Mouse (Mus musculus) thymus, adult 2 months (tissue): ENCODE data around the gene Dennd5a.

Experiments used
- CTCF ChIP-seq: fragments of 200-500 bp; IDR thresholded peaks from 2 replicates; pipeline ENCODE4 v1.5.1; 2012; ENCODE audit warnings: mild to moderate bottlenecking, control low read depth, low read length, moderate library complexity, borderline replicate concordance; ENCODE audit not compliant: control insufficient read depth, poor library complexity, insufficient read depth; ENCODE audit errors: extremely low read depth
- POLR2A ChIP-seq: fragments of 200-500 bp; IDR thresholded peaks from 2 replicates; pipeline ENCODE4 v1.6.1; 2012; ENCODE audit warnings: mild to moderate bottlenecking, low read length, control low read depth, moderate library complexity; ENCODE audit not compliant: control insufficient read depth, poor library complexity, insufficient read depth; ENCODE audit errors: extremely low read depth

DNA sequence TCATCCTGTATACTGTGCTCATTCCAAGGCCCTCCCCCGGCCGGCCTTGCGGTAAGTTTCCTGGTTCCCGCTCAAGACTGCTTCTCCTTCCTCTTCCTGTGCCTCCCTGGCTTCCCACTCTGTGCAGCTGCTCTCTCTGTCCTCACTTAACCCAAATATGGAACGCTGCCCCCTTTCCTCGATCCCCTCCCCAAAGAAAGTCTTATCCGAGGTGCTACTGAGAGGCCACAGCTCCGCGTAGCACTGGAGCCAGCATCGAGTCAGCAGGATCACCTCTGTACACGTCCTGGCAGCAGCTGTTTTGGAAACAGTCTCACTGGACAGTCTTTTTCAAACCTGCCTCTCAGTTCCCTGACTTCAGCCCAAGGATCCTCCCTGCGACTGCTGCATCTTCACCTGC lies 81.1 kb downstream of the Dennd5a start:
- TF ChIP-seq POLR2A: no peak
- no peak for TF ChIP-seq CTCF
